Mouse (Mus musculus) spleen, adult 2 months (tissue): ENCODE data around the gene Nlrp6. TPM values are rescaled to one million over a fixed set of nuclear protein-coding genes. Genes with fewer than 3 reads are reported as not detected.
"Not testable (repeated sequence)": the region's sequence is repeated elsewhere in the genome, so short reads cannot be mapped to it uniquely, and the experiment has no call there.

Experiments used
- DNase-seq, 2 experiments: peaks; one replicate each; pipeline versions ENCODE4 v3.0.0 to v3.0.0-alpha.2; 2012 to 2021; ENCODE audit warnings: low spot score in 2 of 2, low read depth in 1 of 2
- H3K27ac ChIP-seq: fragments of 200-500 bp; 2 replicates; pipeline ENCODE4 v1.5.1; 2012; ENCODE audit warnings: low read length, inconsistent platforms; ENCODE audit not compliant: insufficient read depth
- H3K27me3 ChIP-seq: fragments of 200-500 bp; 2 replicates; pipeline ENCODE4 v1.6.1; 2012; ENCODE audit warnings: mild to moderate bottlenecking, moderate library complexity, low read length, inconsistent platforms; ENCODE audit not compliant: control insufficient read depth, insufficient read depth
- H3K36me3 ChIP-seq: fragments of 200-500 bp; 2 replicates; pipeline ENCODE4 v1.6.1; 2012; ENCODE audit warnings: mild to moderate bottlenecking, low read length, inconsistent platforms; ENCODE audit not compliant: control insufficient read depth, insufficient read depth
- H3K4me1 ChIP-seq: fragments of 200-500 bp; 2 replicates; pipeline ENCODE4 v1.6.1; 2011; ENCODE audit warnings: inconsistent platforms; ENCODE audit not compliant: control insufficient read depth, insufficient read depth, insufficient read length
- H3K4me3 ChIP-seq: fragments of 200-500 bp; 2 replicates; pipeline ENCODE4 v1.5.1; 2011; ENCODE audit warnings: mild to moderate bottlenecking, inconsistent platforms; ENCODE audit not compliant: insufficient read depth, insufficient read length; ENCODE audit errors: extremely low read depth
- CTCF ChIP-seq: fragments of 200-500 bp; IDR thresholded peaks from 2 replicates; pipeline ENCODE4 v1.5.1; 2011; ENCODE audit warnings: mild to moderate bottlenecking, inconsistent platforms; ENCODE audit not compliant: insufficient read depth, insufficient read length, insufficient replicate concordance; ENCODE audit errors: extremely low read depth
- POLR2A ChIP-seq: fragments of 200-500 bp; IDR thresholded peaks from 2 replicates; pipeline ENCODE4 v1.6.1; 2011; ENCODE audit warnings: low read depth, low read length, inconsistent platforms
- WGBS: fragments of 180-500 bp; shearing (Covaris S2); methylation state at CpG from one replicate; pipeline ENCODE4 v1.1.7; 2018; 5-methylcytosine and 5-hydroxymethylcytosine counted together
- polyA plus RNA-seq: library from polyadenylated mRNA; depleted of rRNA; stranded (reverse); fragments of >200 nt; gene quantifications from 2 replicates; pipeline ENCODE4 v1.2.3, GENCODE M21; 2012

Nlrp6 gene
- polyA plus RNA-seq, 1 experiment: 0.12 TPM

DNA sequence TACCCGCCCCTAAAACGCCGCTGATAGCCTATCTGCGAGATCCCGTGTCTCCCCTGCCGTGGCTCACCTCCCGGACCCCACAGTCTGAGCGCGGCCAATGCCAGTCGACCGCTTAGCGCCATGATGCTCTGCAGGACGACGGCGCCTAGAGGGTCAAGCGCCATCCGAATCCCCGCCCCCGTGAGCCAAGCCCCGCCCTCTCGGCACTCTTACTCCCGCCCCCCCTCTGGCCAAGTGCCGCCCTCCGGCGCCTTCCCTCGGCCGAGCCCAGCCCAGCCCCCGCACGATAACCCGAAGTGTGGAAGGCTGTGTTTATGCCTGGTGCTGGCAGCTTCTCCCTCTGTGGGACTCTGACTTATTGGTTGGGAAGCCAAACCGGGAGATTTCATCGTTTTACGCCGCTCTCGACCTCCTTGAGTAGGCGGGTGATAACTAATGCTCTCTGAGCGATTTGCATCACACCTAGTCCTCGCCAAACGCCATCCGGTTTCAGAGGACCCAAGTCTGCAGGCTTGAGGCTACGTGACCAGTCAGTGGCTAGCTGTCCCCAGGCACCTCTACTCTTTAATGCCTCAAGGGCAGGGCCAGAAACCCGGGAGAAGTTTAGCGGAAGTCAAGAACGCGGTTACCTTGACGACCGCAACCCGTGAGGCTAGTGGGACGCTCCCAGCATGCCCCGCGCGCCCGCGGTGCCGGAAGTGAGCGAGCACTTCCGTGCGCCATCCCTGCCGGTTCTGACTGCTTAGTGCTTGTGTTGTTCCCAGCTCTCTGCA, 38.8 kb upstream of the Nlrp6 start, which contains the start of the genes Psmd13 and Sirt3:
TSS of gene Psmd13 (plus strand) at position 273 of the 773 bp plus-strand sequence.
TSS of gene Sirt3 (minus strand) at position 614 of the 773 bp plus-strand sequence.
- WGBS: under 1% methylated on average over 59 of the region's 59 CpGs
- peak; percentile 33; the same call in 1 of the 2 replicates for TF ChIP-seq POLR2A
- TF ChIP-seq CTCF: no peak
- Histone ChIP-seq H3K4me3 (peak within 1 kb of the TSS; percentile 82), H3K27ac (peak within 1 kb of the TSS; percentile 71), H3K4me1 (peaks cover 13% of the 10 kb centered on the region; the same call in 1 of the 2 replicates), H3K36me3 (peaks cover 6% of the 10 kb centered on the region), H3K27me3 (no peaks in the 10 kb centered on the region)
- DNase-seq: peak; percentile 87 to 95

DNA sequence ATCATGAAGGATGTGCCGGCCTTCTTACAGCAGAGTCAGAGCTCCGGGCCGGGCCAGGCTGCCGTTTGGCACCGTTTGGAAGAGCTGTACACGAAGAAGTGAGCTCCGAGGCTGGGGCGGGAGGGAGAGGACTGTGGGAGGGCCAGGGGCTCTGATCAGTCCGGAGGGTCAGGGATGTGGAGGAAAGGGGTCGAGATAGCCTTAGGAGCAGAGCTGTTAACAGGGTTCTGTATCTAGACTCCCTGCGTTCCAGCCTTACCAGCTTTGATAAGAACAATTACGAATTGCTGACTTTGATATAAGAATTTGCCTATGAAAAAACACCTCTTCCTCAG, 38.3 kb upstream of the Nlrp6 start:
- TF ChIP-seq CTCF (no peak), POLR2A (no peak)
- no peaks in the 10 kb centered on the region for H3K27me3 ChIP-seq
- DNase-seq: no peak
- peak overlapping the region; percentile 68 for H3K27ac ChIP-seq
- peaks cover 12% of the 10 kb centered on the region; the same call in 1 of the 2 replicates for H3K4me1 ChIP-seq
- H3K4me3 ChIP-seq: peak overlapping the region; percentile 82
- WGBS: 0% methylated on average over 12 of the region's 12 CpGs
- peaks cover 10% of the 10 kb centered on the region for H3K36me3 ChIP-seq

DNA sequence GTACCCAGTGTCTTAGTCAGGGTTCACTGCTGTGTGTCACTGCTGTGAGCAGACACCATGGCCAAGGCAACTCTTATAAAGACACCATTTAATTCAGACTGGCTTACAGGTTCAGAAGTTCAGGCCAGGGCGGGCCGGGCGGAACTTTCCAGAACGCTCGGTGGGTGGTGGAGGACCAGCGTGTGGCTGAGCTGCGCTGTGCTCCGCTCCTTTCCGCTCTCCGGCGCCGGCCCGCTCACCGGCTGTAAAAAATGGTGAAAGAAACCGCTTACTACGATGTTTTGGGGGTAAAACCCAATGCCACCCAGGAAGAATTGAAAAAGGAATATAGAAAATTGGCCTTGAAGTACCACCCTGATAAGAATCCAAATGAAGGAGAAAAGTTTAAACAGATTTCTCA, 30.1 kb upstream of the Nlrp6 start:
- H3K27me3 ChIP-seq, DNase-seq, H3K4me3 ChIP-seq, H3K4me1 ChIP-seq, H3K27ac ChIP-seq: not testable (repeated sequence)
- peaks cover 41% of the 10 kb centered on the region for H3K36me3 ChIP-seq
- WGBS: 97% methylated on average over 16 of the region's 16 CpGs

DNA sequence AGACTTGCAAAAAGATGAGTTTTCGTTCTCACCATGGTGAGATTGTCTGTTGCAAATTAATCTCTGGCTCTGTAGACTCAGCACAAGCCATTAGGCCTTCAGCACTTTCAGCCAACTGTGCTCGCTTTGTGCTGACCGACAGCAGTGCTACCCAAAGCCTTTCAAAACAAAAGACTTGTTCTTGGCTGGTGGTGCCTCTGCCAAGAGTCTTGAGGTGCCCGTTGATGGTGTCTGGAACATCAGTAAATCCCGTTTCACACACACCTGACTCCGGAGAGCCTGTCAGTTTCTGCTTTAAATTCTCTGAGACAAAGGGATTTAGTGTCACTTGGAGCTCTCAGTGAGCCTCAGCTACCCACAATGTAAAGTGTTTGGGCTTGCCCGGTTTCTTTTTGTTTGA, 26.7 kb upstream of the Nlrp6 start:
- H3K27ac ChIP-seq: no peak overlapping the region
- peaks cover 34% of the 10 kb centered on the region for H3K36me3 ChIP-seq
- no peak for DNase-seq
- H3K4me1 ChIP-seq: no peaks in the 10 kb centered on the region
- no peak overlapping the region for H3K4me3 ChIP-seq
- WGBS: 93% methylated on average over 7 of the region's 7 CpGs
- H3K27me3 ChIP-seq: no peaks in the 10 kb centered on the region
- TF ChIP-seq POLR2A: no peak
- TF ChIP-seq CTCF: no peak

DNA sequence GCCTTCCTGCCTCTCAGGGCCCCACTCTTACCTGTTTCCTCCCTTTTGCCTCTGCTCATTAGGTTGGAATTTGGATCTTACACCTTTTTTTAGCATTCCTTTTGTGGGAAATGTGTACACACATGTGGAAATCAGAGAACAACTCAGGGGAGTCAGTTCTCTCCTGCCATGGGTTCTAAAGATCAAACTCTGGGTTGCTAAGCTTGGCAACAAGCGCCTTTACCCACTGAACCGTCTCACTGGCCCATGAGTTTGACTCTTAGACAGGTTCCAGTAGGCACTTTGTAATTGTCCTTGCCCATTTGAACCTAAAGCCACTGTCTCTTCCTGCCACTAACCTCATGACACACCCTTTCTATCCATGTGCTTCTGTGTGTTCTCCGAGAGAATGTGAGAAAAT, 26.1 kb upstream of the Nlrp6 start:
- Histone ChIP-seq H3K27me3 (no peaks in the 10 kb centered on the region), H3K4me1 (no peaks in the 10 kb centered on the region), H3K36me3 (peaks cover 30% of the 10 kb centered on the region), H3K4me3 (no peak overlapping the region), H3K27ac (no peak overlapping the region)
- no peak for DNase-seq
- TF ChIP-seq POLR2A: no peak
- TF ChIP-seq CTCF: no peak
- WGBS: 92% methylated on average over 3 of the region's 3 CpGs

DNA sequence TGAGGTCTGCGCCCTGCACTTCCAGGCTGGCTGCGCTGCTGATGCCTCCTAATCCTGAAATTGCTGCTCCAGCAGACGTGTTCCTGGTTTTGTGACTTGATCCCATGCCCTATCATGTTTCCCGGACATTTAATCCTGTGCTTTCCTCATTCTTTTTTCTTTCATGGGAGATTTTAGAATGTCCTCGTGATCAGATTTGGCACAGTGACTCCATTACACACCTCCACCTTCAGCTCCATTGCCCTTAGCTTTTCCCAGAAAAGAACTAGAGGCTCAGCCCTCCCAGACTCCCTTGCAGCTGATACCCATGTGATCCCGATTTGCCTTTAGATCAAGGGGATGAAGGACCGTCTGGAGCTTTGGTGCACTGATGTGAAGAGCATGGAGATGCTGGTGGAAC, 22.8 kb upstream of the Nlrp6 start:
- Histone ChIP-seq H3K4me1 (no peaks in the 10 kb centered on the region), H3K4me3 (no peak overlapping the region), H3K27ac (no peak overlapping the region), H3K36me3 (peaks cover 24% of the 10 kb centered on the region), H3K27me3 (no peaks in the 10 kb centered on the region)
- TF ChIP-seq CTCF (no peak), POLR2A (no peak)
- DNase-seq: no peak
- 95% methylated on average over 7 of the region's 7 CpGs for WGBS

DNA sequence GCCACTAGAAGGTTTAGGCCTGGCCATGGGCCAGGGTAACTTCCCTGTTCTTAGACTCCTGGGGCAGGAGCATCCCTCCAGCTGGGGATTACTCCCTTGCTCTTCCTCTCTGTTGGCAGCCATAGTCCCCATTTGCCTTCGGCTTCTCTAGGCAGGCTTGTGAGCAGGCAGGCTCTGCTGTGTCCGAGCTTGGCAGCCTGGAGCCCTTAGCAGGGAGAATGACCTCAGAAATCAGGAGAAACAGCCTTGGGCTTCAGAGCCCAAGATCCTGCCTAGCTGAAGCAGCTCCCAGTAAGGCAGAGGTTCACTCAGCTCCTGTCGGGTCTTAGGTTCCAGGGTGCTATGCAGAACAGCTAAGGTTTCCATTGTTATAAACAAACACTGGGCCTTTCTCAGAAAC, 21.6 kb upstream of the Nlrp6 start:
- Histone ChIP-seq H3K4me1 (no peaks in the 10 kb centered on the region), H3K27me3 (no peaks in the 10 kb centered on the region), H3K4me3 (no peak overlapping the region), H3K27ac (no peak overlapping the region), H3K36me3 (peaks cover 18% of the 10 kb centered on the region)
- DNase-seq: no peak
- WGBS: 89% methylated on average over 3 of the region's 3 CpGs
- TF ChIP-seq CTCF (no peak), POLR2A (no peak)
